Mouse (Mus musculus) CD4-positive helper T cell, adult 2 months (primary cell): ENCODE data around the gene Acadl.
A peak's percentile ranks its signal among the peaks of the same experiment; 100 is the strongest.

ENCODE experiments used
- DNase-seq: peaks from one replicate; pipeline ENCODE4 v3.0.0-alpha.2; 2012; ENCODE audit warnings: low read depth, missing footprints, low spot score

The Acadl gene

DNA sequence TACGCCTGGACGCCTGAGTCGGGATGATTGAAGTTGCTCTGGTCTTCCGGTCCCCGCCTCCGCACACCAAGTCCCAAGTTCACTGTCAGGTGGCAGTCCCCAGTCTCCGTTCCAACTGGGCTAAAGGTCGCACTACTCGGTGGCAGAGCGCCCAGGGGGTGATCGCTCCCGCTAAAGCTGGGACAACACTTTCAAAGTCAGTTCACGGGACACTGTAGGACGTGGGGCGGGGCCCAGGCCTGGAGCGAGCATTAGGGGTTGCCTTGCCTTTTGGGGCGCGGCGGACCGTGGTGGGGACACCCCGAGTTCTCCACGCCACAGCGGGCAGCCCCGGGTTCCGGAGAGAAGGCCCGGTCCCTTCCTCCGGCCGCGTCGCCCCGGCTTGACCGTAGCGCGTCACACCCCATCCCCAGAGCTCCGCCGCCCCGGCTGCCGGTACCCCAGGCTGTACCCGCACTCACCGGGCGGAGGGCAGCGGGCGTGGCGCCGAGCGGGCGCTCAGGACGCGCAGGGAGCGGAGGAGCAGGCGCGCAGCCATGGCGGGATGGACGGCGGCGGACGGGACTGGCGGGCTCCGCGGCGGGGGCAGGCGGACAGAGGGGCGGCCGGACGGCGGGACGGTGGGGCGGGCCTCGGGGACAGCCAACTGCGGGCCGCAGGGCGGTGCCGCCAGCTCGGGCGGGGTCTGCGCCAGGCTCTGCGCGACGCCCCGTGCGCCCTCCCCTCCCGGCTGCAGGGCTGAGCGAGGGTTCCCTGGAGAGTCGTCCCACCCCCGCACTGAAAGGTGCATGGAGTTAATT lies at the start of gene Acadl:
TSS of gene Acadl (minus strand) at position 566 of the 800 bp plus-strand sequence.
- DNase-seq: peak; percentile 75

DNA sequence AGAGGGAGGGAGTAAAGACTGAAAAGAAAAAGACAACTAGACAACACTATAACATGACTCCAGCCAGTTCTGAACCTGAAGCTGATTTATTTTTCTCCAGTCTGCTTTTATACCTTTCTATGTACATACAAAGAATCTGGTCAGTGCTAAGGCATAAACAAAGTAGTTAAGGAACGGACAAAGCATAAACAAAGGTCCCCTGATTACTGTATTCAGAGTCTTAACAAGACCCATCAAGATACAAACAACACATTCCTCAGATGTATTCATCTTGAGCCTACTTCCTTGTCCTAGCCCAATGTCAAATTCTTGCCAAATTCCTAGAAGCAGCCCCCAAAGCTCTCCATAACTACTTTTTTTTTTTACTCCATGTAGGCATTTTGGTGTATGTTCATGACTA lies 49.2 kb upstream of the Acadl start:
- DNase-seq: no peak

DNA sequence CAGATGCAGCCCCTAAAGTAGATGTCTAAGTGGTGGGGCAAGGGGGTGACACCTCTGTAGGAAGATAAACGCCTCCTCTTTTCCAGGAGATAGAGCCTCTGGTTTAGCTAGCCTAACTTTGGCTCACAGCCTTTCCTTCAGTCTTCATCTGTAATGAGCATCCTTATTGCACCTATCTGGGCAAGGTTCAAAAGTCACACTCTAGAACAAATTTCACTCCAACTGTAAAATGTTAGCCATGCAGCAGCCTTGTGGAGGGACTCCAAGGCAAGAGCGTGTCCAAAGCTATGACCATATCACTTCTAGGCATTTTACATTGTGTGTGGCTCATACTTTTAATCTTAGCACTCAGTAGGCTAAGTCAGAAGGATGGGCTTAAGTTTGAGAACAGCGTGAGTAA lies 39.5 kb upstream of the Acadl start:
- no peak for DNase-seq

GRCm38 (mm10) chr1:66900946-66901345 lies 37.9 kb upstream of the Acadl start:
- DNase-seq: no peak

DNA sequence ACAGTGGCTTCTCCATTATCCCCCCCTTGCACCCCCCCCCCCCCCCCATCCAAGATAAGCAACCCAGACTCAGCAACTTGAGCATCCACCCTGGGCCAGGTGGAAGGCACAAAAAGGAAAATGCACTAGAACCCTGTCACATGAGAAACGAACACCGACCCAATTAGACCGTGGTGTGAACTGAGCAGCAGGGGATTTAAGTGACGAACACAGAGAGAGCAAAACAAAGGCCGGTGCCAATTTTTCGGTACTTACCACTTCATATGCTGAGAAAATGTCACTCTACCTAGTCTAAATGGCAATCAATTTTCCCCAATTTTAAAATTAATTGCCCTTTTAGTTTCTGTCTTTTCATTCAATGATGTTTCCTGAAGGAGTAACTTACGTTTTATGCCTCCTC lies 35.2 kb upstream of the Acadl start:
- no peak for DNase-seq

GRCm38 (mm10) chr1:66896556-66896955 lies 33.5 kb upstream of the Acadl start:
- DNase-seq: no peak

DNA sequence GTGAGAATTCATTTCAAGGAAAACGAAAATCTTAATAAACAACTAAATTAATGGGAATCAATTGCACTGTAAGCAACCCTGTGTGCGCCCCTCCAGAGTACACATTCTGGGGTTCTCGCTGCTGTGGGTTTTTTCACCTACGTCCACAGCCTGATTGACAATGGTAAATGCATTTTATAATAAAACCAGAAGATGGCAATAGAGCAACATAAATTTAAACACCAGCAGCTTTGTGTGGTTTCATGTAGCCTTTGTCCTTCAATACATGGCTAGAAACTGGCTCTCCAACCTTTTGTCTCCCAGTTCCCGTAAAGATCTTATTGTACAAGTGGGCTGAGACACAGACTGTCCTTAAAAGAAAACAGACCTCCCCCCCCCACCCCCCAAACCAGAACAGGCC lies 33.0 kb upstream of the Acadl start:
- DNase-seq: peak; percentile 54

GRCm38 (mm10) chr1:66895837-66896118 lies 32.7 kb upstream of the Acadl start:
- peak; percentile 18 for DNase-seq

DNA sequence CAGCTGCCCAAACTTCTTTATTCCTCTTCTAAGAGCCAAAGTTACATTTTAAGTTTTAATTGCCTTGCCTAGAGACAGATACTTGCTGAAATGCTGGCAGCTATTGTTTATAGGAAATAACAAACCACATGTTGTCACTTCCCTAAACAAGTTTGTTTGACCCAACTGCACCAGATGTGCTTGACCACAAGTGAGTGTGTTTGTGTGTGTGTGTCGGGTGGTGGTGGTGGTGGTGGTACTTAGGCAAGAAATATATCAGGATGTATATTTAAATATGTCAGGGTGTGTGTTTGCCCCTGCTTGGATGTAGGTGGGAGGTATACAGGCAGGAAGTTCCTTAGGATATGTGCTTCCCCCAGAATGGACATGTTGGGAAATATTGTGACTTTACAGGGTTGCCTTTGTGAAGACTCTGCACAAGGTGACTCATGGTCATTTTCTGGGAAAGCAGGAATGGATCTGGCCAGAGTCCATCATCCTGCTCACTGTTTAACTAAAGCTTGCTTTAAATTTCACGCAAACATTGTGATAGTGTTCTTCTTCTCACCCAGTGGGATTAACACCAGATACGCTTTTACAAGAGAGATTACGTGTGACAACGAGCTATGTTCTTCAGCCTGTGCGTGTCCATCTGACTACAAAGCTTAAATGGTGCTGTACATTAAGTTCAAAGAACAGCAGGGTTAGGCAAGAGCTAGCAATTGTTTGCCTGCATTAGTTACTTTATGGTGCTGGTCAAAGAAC lies 32.2 kb upstream of the Acadl start:
- DNase-seq: no peak

GRCm38 (mm10) chr1:66887175-66887574 lies 24.1 kb upstream of the Acadl start:
- DNase-seq: no peak

- no peak for DNase-seq
These were observed 17.1 kb upstream of the Acadl start for GRCm38 (mm10) chr1:66880217-66880616.

- peak; percentile 25 for DNase-seq
These were observed 11.7 kb upstream of the Acadl start for GRCm38 (mm10) chr1:66874740-66875139.

- no peak for DNase-seq
These were observed 8.5 kb upstream of the Acadl start for GRCm38 (mm10) chr1:66871591-66871990.

- no peak for DNase-seq
These were observed 2.6 kb upstream of the Acadl start for GRCm38 (mm10) chr1:66865633-66866032.

DNA sequence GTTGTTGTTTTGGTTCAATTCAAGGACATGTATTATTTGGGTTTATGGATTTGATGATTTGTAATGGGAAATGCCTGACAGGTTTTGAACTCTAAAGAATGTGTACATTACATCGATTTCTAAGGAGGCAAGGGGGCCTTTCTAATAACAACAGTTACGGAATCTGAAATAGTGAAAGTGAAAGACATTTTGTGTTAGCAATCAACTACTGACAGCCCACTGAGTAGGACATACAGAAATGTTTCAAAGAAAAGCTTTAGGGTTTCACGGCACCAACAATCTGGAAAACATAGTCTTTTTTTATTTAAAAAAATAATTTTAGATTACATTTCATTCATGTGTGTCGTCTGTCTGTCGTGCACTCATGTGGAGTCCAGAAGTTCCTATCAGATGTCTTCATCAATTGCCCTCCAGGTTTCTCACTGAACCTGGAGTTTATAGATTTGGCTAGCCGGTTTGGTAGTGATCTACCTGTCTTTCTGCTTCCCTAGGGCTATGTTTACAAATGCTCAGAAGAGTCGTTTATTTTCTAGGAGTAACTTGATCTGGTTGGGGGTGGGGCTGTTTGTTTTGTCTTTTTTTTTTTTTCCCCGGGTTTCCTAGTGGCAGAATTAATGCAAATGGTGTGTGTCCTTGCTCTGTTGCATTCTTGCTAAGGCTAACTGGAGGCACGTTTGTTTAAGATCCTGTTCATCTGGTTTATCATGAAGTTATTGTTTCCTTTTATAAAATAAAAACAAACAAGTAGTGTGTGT lies 841 bp upstream of the Acadl start:
- DNase-seq: peak; percentile 48

DNA sequence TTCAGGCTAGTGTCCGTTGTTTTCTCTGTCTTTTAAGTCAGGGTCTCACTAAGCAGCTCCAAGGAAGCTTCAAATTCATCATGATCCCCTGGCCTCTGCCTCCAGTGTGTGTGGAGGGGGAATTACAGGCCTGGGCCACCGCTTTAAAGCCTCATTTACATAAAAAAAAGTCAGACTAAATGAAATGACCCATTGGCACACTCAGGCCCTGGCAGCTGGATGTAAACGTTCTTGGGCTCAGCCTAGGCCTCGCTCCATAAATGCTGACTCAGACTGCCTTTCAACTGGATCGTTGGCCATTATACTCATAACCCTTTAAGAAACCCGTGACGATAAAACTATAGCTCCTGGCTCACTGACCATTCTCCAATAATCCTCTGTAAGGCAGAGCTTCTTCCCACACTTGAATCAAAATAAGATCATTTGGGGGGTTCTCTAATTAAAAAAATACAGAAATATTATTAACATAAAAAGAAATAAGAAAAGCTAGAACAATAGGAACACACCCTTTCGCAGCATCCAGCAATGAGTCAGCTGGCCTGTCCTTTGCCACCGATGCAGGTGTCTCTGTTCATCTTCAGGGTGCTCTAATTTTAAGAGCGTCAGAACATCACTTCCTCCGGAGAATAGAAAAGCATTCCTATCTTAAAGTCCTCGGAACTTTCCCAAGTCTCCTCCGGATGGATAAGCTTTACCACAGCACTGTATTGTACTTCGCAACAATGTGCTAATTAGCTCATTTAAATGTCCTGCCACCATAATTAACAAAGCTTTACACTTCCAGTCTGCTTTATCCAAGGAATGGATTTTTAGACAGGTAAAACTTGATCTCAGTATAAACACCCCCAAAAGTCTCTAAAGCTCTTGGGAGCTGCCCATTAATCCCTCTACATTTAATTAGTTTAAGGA lies 1.1 kb downstream of the Acadl start:
- no peak for DNase-seq

DNA sequence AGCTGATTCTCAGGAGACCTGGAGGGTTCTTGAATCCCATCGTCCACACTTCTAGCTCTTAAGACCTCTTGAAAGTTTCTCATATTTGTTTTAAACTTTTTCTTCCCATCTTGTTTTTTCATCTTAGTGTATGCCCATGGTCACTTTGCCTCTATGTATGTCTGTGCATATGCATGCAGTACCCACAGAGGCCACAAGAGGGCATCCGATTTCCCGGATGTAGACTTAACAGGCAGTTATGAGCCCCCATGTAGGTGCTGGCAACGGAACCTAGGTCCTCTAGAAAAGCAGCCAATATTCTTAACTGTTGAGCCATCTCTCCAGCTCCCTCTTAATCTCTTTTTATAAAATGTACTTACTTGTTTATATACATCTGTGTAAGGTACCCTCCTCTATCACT lies 15.6 kb downstream of the Acadl start:
- DNase-seq: peak; percentile 40

DNA sequence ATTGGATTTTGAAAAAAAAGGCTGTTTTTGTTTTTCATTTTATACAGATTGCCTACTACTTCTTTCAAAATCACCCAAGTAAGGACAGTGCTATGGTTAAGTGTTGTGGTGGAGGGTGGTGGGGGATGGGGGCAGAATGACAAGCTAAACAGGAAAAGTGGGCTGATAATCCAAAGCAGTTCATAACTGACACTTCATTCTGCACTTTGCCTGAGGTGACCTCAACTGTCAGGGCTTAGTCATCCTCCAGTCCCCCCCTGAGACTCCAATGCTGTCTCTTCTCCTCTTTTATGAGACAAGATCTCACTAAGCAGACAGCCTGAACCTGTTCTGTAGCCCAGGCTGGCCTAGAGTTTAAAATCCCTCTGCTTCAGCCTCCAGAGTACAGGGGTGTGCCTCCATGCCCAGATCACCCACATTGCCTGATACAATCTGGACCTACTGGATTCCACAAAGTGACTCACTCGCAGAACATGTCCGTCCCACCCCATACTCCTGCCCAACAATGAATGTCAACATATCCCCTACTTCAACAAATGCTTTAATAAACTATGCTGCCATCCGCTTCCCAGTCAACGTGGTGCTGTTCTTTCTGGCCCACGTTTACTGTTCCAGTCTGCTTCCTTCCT lies 17.3 kb downstream of the Acadl start:
- DNase-seq: no peak

DNA sequence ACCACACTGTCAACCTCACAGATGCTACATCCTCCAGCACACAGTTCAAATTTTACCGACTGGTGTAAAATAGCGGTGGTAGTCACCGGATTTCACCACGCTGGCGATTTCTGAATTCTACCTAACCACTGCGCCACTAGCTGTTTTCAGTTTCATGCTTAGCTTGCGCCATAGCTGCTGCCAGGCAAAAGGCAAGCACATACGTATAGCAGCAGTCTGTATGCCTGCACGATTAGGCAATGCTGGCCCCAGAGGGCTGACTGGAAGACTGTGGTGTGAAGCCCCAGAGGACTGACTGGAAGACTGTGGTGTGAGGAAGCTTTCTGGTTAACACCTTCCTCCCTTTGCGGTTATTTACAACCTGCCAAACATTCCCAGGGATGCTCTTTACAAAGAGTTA lies 21.1 kb downstream of the Acadl start:
- peak; percentile 9 for DNase-seq

DNA sequence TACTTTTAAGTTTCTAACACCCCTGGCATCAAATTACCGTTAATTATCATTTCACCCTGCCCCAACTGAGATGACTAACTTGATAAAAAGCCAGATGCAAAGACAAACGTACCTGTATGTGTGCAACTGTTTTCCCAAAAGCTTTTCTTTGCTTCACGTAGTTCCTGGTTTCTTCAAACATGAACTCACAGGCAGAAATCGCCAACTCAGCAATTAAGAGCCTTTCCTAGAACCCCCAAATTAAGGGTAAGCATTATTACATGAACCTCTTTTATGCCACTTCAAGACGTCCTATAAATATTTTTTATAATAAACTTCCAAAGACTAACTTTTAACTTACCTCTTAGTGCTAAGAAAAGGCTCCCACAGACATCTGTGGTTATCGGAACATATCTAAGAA lies 21.6 kb downstream of the Acadl start:
- no peak for DNase-seq
